Mouse (Mus musculus): ENCODE measurements around the gene Ecel1. TPM values are rescaled to one million over a fixed set of nuclear protein-coding genes. Genes with fewer than 3 reads are reported as not detected.
A peak's percentile ranks its signal among the peaks of the same experiment; 100 is the strongest.

The Ecel1 gene
- total RNA-seq (2021): not detected
- long read RNA-seq, experiment 1: 0 reads
- long read RNA-seq, experiment 2: 0 reads

DNA sequence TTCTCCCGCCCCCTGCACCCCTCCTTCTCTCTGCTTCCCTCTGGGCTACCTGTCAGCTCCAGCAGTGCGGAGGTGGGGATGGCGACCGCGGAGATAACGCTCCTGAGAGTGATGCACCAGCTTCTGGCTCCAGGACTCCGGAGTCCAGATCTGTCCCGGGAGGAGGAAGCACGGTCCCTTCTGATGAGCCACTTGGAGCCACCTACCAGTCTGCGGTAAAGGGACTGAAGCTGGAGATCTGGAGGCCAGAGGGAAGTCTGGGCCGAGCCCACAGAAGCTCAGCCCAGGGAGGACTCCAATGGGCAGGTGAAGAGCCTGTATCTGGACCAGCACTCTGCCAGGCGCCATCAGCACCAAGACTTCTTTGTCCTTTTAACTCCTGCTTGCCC lies at the start of gene Ecel1:
Gene Ecel1, minus strand, starts transcription at position 323 of the 389 bp plus-strand sequence.
- DNase-seq: no peak

DNA sequence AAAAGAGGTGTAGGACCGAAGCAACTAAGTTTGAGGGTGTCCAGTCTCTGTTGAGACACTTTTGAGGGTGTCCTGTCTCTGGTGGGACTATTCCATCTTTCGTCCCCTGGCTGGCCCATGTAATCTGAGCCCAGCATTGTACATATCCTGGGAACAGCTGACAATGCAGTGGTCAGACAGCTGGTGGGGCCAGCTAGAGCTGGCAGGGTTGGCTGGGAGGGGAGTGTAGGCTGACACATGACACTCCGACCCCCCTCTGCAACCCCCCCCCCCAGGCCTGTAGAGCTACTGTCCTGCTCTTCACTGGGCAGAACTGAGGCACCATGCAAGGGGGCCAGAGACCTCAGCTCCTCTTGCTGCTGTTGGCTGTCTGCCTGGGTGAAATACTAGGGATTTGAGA lies 49.2 kb upstream of the Ecel1 start:
- DNase-seq: no peak

DNA sequence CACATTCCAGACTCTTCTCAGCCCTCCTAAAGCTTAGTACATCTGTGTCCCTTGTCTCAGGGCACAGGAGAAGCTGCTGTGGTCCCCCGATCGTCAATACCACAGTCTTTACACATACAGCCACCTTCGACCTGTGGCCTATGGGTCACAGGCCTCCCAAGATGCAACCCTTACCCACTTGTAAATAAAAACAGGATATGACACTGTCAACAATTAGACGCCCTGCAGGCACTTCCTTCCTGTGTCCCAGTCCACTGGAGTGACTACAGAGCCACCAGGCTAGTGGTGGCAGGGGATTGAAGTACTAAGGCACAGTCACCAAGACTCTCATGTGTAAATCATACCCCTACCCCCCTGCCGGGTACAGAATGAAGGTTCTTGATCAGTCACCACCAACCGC lies 48.7 kb upstream of the Ecel1 start:
- DNase-seq: no peak

DNA sequence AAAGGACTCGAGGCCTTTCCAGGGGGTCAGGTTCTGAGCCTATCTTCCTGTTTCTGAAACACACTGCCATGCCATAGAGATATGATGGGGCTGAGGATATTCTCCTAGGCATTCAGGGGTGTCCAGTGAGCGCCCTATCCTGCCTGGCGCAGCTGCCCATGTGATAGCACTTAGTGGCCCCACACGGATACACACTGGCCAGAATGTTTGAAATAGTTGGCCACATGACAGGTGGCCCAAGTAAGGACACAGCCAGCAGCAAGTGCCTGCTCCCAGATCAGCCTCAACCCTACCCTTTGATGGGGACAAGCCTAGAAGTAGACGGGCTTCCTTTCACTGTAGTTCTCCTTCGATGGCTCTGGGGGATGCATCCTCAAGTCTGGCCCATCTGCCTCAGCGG lies 48.1 kb upstream of the Ecel1 start, which contains the start of gene Chrng:
Gene Chrng, plus strand, starts transcription at position 193 of the 400 bp plus-strand sequence.
- no peak for DNase-seq

DNA sequence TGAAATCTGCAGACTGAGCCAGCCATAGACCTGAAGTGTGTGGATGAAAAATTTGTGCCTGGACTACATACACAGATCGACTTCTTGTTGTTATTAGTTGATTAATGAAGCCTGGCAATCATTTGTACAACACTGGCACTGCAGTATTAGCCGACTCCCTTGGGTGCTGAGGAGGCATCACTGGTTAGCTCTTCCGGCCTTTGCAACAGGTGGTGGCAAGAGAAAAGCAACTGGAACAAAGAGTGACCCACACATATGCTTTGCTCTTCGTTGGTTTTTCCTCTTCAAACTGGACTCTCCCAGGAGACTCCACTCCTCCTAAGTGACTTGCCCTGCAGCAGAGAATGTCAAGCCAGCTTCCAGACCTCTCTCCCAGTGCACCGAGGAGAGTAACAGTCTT lies 47.5 kb upstream of the Ecel1 start:
- no peak for DNase-seq

DNA sequence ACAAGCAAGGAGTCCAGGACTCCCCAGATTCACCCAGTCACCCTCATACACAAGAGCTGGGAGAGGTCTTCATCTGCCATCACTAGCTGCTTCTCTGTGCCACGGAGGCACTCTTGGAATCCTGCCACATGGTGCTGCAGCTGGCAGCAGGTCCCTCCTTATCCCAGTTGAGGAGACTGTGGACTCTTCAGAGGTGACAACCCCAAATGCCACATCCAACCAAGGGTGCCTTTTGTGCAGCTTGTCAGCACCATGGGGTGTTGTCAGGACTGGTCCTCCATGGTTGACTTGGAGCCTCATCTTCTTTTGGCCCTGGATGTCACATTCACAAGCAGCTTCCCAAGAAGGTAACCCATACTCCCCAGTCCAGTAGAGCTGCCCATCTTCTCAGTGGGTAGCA lies 45.5 kb upstream of the Ecel1 start:
- no peak for DNase-seq

DNA sequence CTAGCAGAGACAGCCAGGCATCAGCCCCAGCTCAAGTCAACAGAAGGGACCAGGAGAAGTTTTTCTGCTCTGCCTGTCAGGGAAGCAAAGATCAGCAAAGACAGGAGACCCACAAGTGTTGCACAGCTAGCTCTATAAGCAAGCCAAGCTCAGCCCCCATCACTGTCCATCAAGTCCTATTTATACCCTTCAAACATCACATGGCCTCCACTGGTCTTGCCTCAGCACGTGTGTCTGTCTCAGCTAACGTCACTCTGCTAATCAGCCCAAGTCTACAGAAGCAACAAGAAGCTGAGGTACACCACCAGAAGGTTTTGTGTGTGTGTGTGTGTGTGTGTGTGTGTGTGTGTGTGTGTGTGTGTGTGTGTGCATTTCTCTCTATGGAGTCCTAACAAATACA lies 44.5 kb upstream of the Ecel1 start:
- no peak for DNase-seq

DNA sequence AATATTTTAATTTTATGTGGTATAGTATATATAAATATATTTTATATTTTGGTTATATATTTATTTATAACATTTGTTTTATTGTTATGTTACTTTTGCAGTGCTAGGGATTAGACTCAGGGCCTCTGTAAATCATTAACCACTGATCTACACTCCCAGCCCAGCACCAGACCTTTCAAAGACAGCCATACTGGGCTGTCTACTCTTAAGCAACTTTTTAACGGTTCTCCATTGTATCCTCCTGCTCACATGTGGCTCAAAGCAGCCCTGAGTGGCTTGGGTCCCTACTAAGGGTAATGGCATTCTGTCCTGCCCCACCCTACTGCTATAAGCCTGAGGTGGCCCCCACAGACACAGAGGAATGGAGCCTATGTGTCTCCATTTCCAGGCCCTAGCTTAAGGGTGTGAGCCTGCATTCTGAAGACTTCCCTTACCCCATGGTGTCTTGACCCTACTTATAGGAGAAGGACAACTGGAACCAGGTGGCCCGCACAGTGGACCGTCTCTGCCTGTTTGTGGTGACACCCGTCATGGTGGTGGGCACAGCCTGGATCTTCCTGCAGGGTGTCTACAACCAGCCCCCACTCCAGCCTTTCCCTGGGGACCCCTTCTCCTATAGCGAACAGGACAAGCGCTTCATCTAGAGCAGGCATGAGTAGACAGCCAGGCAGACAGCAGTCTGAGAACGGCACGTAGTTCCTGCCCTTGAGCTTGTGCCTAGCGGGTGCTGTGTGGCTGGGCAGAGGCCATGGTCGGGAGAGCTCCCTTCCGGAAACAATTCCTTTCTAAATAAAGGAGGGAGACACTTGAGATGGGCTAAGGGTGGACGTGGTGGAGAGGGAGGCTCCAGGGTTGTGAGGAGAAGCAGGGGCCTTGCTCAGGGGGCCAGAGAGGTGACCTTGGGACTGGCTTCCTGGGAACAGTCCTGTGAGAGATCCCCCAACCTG lies 42.1 kb upstream of the Ecel1 start:
- no peak for DNase-seq

DNA sequence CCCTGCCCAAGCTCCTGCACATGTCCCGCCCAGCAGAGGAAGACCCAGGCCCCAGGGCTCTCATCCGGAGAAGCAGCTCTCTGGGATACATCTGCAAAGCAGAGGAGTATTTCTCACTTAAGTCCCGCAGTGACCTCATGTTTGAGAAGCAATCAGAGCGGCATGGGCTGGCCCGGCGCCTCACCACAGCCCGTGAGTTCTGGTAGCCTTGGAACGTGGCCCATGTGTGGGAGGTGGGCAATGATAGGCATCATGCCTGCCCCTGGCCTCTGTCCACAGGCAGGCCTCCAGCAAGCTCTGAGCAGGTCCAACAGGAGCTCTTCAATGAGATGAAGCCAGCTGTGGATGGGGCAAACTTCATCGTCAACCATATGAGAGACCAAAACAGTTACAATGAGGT lies 41.0 kb upstream of the Ecel1 start:
- DNase-seq: no peak

DNA sequence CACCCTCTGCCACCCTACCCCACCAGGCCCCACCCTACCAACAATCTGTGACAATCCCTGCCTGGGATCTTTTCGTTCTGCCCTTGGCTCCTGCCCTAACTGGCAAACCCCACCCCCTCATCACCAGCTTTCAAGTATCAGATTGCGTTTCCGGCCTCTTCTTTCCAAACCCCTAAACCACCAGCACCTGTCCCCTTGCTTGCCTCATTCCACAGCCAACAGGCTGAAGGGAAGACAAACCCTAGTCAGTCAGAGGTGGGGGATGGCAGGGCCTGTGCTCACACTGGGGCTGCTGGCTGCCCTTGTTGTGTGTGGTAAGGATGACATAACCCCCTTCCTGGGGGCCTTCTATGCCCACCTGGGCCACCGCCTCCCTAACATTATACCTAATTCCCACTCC lies 34.1 kb upstream of the Ecel1 start, which contains the start of gene Chrnd:
Gene Chrnd, plus strand, starts transcription at position 179 of the 400 bp plus-strand sequence.
- no peak for DNase-seq

DNA sequence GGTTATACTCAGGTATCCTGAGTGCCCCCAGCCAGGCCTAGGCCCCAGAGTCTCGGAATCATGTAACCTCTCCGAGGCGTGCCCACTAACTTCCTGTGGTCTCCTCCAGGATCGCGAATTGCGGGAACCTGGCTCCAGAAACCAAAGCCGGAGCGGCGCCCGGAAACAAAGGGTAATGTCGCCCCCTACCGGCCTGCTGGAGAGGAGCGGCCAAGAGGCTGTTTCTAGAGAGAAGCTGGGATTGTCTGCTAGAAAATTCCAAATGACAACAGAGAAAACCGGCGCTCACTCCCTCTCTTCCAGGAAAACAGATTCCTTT lies 30.7 kb upstream of the Ecel1 start:
- peak; percentile 60 to 84 for DNase-seq

DNA sequence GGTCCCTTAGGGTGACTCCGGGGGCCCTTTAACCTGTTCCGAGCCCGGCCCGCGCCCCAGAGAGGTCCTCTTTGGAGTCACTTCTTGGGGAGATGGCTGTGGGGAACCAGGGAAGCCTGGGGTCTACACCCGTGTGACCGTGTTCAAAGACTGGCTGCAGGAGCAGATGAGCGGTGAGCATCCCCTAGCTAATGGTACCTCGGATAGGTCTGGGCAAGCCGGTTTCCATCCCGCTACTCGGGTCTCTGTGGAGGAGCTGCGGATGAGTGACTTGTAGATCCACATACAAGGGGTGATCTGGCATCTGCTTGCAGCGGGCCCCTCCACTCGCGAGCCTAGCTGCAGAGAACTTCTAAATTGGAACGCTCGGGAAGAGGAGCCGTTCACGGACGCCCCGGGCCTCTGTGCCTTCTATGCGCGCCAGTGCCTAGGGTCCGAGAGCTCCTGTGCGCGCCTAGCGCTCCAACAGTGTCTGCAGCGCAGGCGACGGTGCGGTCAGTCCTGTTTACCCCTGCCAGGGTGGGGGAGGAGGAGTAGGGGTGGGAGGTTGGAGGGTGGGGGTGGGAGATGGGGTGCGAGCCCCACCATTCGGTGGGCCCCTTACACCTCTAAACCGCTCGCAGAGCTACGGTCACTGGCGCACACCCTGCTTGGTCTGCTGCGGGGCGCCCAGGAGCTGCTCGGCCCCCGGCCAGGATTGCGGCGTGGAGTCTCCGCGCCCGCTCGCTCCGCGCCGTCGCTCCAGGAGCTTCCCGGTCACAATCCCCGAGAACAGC lies 30.1 kb upstream of the Ecel1 start:
- peak in 1 of 2 experiments; percentile 19 for DNase-seq

DNA sequence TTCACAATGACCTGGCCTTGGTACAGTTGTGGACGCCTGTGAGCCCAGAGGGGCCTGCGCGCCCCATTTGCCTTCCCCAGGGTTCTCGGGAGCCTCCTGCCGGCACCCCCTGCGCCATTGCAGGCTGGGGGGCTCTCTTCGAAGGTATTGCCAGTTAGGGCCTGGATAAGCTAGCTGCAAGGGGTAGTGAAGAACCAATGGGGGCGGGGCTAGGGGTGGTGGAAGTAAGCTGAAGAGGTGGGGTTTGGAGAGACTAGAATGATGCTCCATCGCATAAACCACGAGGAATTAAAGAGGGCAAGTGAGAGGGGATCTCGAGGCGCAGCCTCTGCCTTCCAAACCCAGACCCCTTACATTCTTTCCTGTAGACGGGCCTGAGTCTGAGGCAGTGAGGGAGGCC lies 29.2 kb upstream of the Ecel1 start:
- DNase-seq: no peak

DNA sequence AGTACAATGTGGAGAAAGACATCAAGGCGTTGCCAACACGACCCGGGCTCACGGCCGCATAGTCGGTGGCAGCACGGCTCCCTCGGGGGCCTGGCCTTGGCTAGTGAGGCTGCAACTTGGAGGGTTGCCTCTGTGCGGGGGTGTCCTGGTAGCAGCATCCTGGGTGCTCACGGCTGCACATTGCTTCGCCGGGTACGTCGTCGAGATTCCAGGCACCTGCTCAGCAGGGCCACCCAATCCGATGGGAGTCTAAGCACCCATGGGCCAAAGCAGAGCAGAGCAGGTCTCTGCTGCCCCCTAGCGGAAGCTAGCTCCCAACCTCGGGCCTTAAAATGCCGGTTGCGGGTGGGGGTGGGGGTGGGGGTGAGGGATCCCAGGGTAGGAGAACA lies 28.4 kb upstream of the Ecel1 start:
- DNase-seq: peak; percentile 65 to 80

DNA sequence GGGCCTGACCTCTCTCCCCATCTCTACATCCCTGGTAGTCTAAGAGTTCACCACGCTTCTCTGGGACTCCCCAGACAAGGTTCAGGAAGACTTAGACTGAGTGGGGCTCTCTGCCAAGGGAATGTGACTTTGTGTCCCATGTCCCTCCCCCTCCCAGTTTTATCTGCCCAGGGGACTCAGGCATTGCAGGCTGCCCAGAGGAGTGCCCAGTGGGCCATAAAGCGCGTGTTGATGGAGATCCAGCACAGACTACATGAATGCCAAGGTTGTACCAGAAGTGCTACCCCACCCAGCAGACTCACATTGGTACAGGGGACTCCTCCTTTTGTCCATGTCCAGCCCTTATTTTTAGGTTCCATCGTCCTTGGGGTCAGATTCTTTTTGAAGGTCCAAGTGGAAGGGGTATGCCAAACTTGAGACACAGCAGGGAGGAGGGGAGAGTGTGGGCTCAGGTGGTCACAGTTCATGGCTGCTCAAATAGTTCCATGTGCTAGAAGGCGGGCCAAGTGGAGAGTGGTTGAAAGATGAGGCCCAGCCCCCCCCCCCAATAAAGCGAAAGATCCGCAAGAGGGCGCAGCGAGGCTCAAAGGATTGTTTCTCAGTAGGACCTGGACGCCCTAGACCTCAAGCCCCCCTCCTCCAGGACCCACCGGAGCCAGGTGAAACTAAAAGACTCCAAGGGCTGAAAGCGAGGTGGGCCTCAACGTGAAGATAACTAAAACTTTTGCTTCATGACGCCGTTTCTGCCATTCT lies 27.9 kb upstream of the Ecel1 start:
- no peak for DNase-seq

DNA sequence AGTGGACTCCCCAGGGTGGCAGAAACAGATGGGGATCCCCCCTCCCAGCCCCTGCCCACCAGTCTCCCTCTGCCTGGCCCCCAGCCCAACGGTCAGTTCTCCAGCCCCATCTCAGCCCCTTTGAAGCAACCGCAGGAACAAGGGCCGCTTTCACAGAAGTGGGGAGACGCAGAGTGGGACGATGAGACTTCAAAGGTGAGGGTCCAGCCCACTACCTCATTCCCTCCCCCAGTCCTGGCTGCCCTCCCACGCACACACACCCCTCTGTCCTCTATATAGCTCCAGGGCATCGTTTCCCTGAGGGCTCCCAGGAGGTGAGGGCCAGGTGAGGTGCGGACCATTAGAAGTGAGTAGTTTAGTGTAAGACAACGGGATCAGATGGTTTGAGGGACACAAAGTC lies 26.7 kb upstream of the Ecel1 start, which contains the start of gene Prss56:
Gene Prss56, plus strand, starts transcription at position 301 of the 400 bp plus-strand sequence.
- no peak for DNase-seq

DNA sequence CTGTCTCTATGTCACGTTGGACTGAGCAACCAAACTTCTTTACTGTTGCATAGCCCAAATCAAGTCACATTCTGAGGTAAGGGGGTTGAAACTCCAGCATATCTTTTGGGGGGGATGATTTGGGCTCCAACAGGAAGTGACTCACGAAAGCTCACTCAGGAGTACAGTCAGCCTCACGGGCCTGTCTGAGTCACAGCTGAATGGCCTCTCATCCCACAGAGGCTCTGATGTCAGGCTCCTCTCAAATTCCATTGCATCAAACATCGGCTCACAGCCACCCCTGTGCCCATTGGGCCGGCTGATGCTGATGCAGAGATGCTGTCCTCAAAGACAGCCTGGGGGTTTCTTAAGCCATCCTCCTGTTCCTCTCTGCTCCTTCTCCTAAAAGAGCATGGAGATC lies 24.6 kb upstream of the Ecel1 start:
- no peak for DNase-seq

DNA sequence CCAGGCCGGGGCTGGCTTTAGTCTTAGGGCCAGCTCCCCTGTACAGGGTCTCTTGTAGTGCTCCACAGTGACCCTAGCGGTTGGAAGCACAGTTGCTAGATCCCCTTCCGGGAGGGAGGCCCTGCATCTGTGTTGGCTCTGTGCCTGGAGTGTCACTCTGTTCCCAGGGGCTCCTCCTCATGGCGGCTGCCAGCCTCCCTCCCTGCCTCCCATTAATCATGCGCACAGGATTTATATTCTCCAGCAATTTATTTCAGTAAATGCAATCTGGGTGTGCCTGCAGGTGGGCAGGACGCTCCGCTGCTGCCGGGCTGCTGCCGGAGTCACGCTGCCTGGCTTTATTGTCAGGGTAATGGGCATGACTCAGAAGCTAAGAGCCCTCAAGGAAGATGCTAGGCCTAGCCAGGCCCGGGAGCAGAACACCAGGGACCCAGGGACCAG lies 19.6 kb upstream of the Ecel1 start:
- peak; percentile 39 to 46 for DNase-seq

DNA sequence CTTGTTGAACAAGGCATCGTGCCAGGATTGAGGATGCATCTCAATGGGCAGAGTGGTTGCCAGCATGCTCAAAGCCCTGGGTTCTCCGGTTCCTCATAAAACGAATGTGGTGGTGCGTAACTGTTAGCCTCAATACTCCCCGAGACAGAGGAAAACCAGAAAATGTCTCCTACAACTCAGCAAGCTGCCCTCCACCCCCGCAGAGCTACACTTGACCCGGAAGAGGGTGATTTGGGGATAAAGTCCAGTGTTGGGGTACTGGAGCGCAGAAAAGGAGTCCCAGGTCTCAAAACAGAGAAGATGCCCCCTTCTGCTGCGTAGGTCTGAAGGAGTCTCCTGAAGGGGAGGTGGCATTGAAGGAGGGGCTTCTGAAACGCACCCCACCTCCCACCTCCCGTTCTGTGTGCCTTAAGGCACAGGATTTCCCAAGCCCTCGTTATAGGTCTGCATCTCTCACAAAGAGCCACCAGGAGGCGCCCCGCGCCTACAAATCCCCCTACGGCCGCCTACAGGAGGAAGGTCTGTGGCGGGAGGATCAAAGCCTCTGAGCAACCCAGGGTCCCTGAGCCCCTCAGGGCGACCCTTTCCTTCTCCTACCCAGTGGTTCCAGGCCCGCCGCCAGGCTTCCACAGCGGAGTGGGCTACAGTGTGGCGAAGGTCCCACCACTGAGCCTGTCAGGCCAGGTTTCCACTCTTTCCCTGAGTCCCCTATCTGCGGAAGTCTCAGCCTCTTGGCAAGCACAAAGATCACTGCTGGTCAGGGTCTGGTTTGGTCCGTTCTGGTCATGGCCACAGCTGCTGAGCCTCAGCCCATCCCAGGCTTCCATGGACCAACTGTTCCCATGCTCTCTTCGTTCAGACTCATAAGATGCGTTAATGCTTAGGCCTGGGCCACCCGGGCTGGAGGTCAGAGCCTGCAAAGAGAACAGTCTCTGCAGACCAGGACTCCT lies 18.0 kb upstream of the Ecel1 start:
- peak; percentile 47 to 72 for DNase-seq

DNA sequence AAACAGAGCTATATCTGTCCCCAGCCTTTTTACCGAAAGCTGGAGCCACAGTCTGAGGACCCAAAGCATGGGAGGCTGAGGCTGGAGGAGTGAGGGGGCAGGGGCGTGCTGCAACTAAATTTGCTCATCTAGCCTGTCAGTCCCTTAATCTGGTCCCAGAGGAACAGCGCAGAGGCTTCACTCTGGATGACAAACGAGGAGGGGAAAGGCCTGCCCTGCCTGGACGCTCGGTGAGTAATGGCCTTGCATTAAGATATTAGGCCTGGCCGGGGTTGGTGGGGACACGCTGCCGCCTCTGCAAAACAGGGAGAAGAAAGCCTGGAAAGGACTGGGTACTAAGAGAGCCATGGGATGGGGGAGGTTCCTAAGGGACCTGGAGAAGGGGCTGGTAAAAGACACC lies 16.0 kb upstream of the Ecel1 start:
- no peak for DNase-seq

DNA sequence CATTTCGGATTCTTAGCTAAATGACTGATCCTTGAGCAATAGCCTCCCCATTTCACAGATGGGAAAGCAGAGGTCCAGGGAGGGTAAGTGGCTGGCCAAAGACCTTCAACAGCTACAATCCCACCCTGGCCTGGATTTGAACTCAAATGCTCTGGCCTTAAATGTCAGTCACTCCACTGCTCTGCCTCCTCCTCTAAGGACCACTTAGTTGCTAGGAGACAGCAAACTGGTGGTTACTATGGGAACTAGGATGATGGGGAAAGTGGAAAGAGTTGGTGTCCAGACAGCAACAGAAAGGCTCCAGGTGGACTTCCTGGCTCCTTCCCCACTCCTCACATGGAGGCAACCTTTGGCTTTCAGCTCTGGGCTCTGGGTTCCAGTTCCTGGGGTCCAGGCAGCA lies 15.0 kb upstream of the Ecel1 start:
- no peak for DNase-seq
